Mouse (Mus musculus) stomach, embryonic 16.5 days (tissue): ENCODE measurements around the gene Eci1. TPM values are rescaled to one million over a fixed set of nuclear protein-coding genes. Genes with fewer than 3 reads are reported as not detected.
A peak's percentile ranks its signal among the peaks of the same experiment; 100 is the strongest.

Experiments
- ATAC-seq: fragments of 200-750 bp; cut with Nextera tagmentation; 2 replicates; pipeline ENCODE4 v1.8.0; 2017; ENCODE audit warnings: moderate number of reproducible peaks, moderate TSS enrichment; ENCODE audit not compliant: insufficient read depth, low FRiP score
- H3K27ac ChIP-seq: fragments of 300-500 bp; sonication (generic); 2 replicates; pipeline ENCODE4 v1.5.1; 2014; ENCODE audit warnings: low read length
- H3K27me3 ChIP-seq: fragments of 300-500 bp; sonication (generic); 2 replicates; pipeline ENCODE4 v1.6.1; 2014; ENCODE audit warnings: low read length, control low read depth, mixed read lengths; ENCODE audit not compliant: control insufficient read depth, insufficient read depth
- H3K36me3 ChIP-seq: fragments of 300-500 bp; sonication (generic); 2 replicates; pipeline ENCODE4 v1.6.1; 2014; ENCODE audit warnings: low read length; ENCODE audit not compliant: control insufficient read depth, insufficient read depth
- H3K4me1 ChIP-seq: fragments of 300-500 bp; sonication (generic); 2 replicates; pipeline ENCODE4 v1.6.1; 2014; ENCODE audit warnings: low read length, control low read depth, mixed read lengths; ENCODE audit not compliant: control insufficient read depth, insufficient read depth
- H3K4me2 ChIP-seq: fragments of 300-500 bp; sonication (generic); 2 replicates; pipeline ENCODE4 v1.6.1; 2014; ENCODE audit warnings: low read depth, low read length, mixed read lengths
- H3K4me3 ChIP-seq: fragments of 300-500 bp; sonication (generic); replicated peaks from 2 replicates; pipeline ENCODE4 v1.5.1; 2014; ENCODE audit warnings: mild to moderate bottlenecking, low read length
- H3K9ac ChIP-seq: fragments of 300-500 bp; sonication (generic); 2 replicates; pipeline ENCODE4 v1.6.1; 2014; ENCODE audit warnings: low read length
- H3K9me3 ChIP-seq: fragments of 300-500 bp; sonication (generic); replicated peaks from 2 replicates; pipeline ENCODE4 v1.6.1; 2016; ENCODE audit warnings: low read length, control low read depth; ENCODE audit not compliant: control insufficient read depth
- WGBS: fragments of 180-500 bp; shearing (Covaris S2); extraction: QIAGEN DNeasy Blood & Tissue Kit; methylation state at CpG from one replicate; pipeline ENCODE4 v1.1.7; 2014; 5-methylcytosine and 5-hydroxymethylcytosine counted together
- polyA plus RNA-seq: library from polyadenylated mRNA; unstranded; fragments of >200 nt; fragmentation: Nextera tagmentation; extraction: Ambion mirVana; gene quantifications from 2 replicates; pipeline ENCODE4 v1.2.1, GENCODE M21; 2015

The Eci1 gene
- polyA plus RNA-seq, 1 experiment from 2014 or later, result 153 TPM

GRCm38 (mm10) chr17:24475586-24475985 is 49.1 kb downstream of the Eci1 start:
- no peaks in the 10 kb centered on the region for H3K27me3 ChIP-seq
- no peaks in the 10 kb centered on the region for H3K9me3 ChIP-seq
- H3K36me3 ChIP-seq, result peaks cover 15% of the 10 kb centered on the region; the same call in 1 of the 2 replicates
- no peak overlapping the region for H3K4me2 ChIP-seq
- no peak overlapping the region for H3K9ac ChIP-seq
- H3K4me3 ChIP-seq, result no peak overlapping the region
- H3K4me1 ChIP-seq, result peaks cover 36% of the 10 kb centered on the region
- 93% methylated on average over 6 of the region's 6 CpGs for WGBS
- no peak for ATAC-seq
- H3K27ac ChIP-seq, result no peak overlapping the region

- Histone ChIP-seq H3K27me3 (no peaks in the 10 kb centered on the region), H3K9me3 (no peaks in the 10 kb centered on the region), H3K36me3 (peaks cover 15% of the 10 kb centered on the region; the same call in 1 of the 2 replicates), H3K9ac (no peak overlapping the region), H3K27ac (no peak overlapping the region), H3K4me3 (no peak overlapping the region), H3K4me2 (no peak overlapping the region), H3K4me1 (peaks cover 34% of the 10 kb centered on the region)
- 88% methylated on average over 10 of the region's 10 CpGs for WGBS
- no peak for ATAC-seq
Measured at GRCm38 (mm10) chr17:24476022-24476776, 49.8 kb downstream of the Eci1 start.

GRCm38 (mm10) chr17:24477053-24477984 is 50.9 kb downstream of the Eci1 start:
- H3K9ac ChIP-seq, result 0 out of 2 replicates have a peak overlapping the region, but pooled peaks have one; percentile 33
- WGBS, result 91% methylated on average over 20 of the region's 20 CpGs
- no peak for ATAC-seq
- H3K9me3 ChIP-seq, result no peaks in the 10 kb centered on the region
- H3K4me1 ChIP-seq, result peaks cover 24% of the 10 kb centered on the region
- no peak overlapping the region for H3K27ac ChIP-seq
- H3K4me3 ChIP-seq, result no peak overlapping the region
- no peaks in the 10 kb centered on the region for H3K27me3 ChIP-seq
- H3K4me2 ChIP-seq, result no peak overlapping the region
- H3K36me3 ChIP-seq, result peaks cover 15% of the 10 kb centered on the region; the same call in 1 of the 2 replicates

DNA sequence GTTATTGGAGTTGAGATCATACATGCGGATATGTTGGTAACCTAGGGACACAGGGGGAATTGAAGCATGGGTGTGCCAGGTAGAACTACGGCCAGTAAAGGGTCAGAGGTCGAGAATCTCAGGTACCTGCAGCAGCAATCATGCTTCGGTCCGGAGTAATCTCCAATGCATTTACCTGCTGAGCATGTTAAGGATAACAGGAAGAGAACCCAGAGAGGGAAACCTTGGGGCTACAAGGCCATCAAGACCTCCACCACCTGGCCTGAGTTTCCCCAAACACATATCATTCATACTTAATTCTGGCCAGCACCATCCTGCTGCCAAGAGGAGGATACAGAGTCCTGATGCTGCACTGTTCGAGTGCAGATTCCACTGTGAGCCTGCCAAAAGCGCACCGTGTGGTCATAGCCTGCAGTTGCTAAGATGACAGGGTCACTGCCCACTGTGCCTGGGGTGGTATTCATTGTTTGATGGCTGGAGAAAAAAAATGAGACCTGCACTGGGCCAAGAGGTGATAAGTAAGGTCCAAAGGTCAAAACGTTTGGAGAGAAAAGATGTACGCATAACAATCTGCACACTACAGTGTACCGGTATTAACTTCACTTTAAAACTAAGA is 51.7 kb downstream of the Eci1 start:
- ATAC-seq, result no peak
- Histone ChIP-seq H3K9me3 (no peaks in the 10 kb centered on the region), H3K4me2 (peak overlapping the region; percentile 58), H3K9ac (peak overlapping the region; percentile 95), H3K36me3 (peaks cover 15% of the 10 kb centered on the region; the same call in 1 of the 2 replicates), H3K4me1 (peaks cover 16% of the 10 kb centered on the region), H3K27me3 (no peaks in the 10 kb centered on the region), H3K4me3 (peak overlapping the region; percentile 86), H3K27ac (peak overlapping the region; percentile 96; the same call in 1 of the 2 replicates)
- WGBS, result 38% methylated on average over 11 of the region's 11 CpGs

DNA sequence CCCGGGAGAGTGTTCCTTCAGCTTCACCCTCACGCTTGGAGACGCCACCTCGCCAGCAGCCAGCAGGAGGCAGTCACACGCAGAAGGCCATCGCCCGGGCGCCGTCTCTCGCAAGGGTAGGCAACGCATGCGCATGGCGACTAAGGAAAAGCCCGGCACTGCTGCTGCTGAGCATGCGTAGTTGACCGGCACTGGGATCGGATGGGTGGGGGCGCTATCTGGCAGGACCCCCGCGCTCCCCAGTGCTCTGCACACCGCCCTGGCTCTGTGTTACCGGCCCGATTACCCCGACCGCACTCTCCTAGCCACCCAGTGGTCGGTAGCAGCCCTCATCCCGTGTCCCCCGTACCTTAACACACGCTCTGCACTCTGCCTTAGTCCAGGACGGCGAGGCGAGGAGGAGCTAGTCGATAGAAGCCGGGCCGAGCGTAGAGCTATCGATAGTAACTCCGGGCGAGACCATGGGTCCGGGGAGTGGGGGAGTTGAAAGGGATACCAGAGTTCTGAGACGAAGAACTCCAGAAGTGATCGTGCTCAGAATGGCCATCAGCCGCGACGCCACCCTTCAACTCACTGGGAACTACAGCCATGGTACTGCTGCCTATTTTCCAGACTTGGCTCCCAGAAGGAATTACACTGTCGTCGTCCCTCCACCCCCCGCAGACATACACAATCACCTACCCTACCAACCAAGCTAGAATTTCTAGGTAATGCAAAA is 52.4 kb downstream of the Eci1 start, which contains the start of gene Mlst8:
Mlst8 (minus strand) TSS at position 416 of the 718 bp plus-strand sequence.
- peak within 1 kb of the TSS; percentile 95 for H3K9ac ChIP-seq
- under 1% methylated on average over 48 of the region's 48 CpGs for WGBS
- H3K4me1 ChIP-seq, result peaks cover 13% of the 10 kb centered on the region
- peak within 1 kb of the TSS; percentile 96 for H3K27ac ChIP-seq
- no peaks in the 10 kb centered on the region for H3K9me3 ChIP-seq
- H3K4me2 ChIP-seq, result peak within 1 kb of the TSS; percentile 58
- H3K36me3 ChIP-seq, result peaks cover 15% of the 10 kb centered on the region; the same call in 1 of the 2 replicates
- peak within 1 kb of the TSS; percentile 86 for H3K4me3 ChIP-seq
- peak; percentile 93 for ATAC-seq
- H3K27me3 ChIP-seq, result no peaks in the 10 kb centered on the region

DNA sequence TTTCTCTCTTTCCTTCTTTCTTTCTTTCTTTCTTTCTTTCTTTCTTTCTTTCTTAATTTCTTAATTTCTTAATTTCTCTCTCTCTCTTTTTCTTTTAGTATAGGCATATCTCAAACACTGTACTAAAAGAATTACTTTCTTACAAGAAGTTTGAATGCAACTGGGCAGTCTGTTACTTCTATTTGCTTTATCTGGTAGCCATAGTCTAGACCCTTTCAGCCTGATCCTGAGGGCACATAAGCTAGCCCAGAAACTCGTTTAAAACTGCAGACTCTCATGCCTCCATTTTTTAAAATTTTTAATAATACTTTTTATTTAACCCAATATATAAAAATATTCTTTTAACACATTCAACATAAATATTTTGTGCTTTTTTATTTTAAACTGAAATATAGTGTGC is 53.0 kb downstream of the Eci1 start:
- Histone ChIP-seq H3K4me2 (peak overlapping the region; percentile 47), H3K27ac (no peak overlapping the region), H3K36me3 (peaks cover 15% of the 10 kb centered on the region; the same call in 1 of the 2 replicates), H3K9me3 (no peaks in the 10 kb centered on the region), H3K4me1 (peaks cover 10% of the 10 kb centered on the region), H3K4me3 (peak overlapping the region; percentile 86), H3K27me3 (no peaks in the 10 kb centered on the region), H3K9ac (no peak overlapping the region)
- no peak for ATAC-seq
- WGBS, result 15% methylated on average over 1 of the region's 1 CpGs

DNA sequence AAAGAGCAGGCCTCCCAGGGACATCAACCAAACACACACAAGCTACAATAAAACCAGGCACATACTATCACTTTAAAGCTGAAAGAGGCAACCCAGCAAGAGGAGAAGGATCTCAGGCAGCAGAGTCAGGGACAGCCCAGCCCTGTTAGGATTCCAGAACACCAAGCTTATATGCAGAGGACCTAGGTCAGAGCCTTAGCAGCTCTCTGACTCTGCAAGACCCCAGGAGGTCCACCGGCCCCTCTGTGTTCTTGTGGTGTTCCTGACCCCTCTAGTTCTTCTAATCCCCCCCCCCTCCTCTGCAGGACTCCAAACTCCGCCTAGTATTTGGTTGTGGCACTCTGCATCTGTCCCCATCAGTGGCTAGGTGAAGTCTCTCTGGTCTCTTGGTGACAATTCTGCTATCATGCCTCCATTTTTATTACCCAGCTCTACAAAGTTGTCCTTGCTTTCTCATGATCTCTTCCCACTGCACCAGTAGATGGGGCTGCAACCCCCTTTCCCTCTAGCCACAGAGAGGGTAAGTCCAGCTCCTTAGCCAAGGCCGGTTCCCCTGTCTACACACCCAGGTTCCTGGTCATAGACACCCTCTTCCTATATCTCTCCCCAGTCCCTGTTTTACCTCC is 53.9 kb downstream of the Eci1 start:
- WGBS, result 45% methylated on average over 3 of the region's 3 CpGs
- H3K4me1 ChIP-seq, result peaks cover 10% of the 10 kb centered on the region
- peak overlapping the region; percentile 37; the same call in 1 of the 2 replicates for H3K9ac ChIP-seq
- H3K4me3 ChIP-seq, result no peak overlapping the region
- H3K27me3 ChIP-seq, result no peaks in the 10 kb centered on the region
- peaks cover 10% of the 10 kb centered on the region; the same call in 1 of the 2 replicates for H3K36me3 ChIP-seq
- peak overlapping the region; percentile 68 for H3K27ac ChIP-seq
- H3K9me3 ChIP-seq, result no peaks in the 10 kb centered on the region
- no peak for ATAC-seq
- no peak overlapping the region for H3K4me2 ChIP-seq
